Mouse (Mus musculus): ENCODE measurements around the gene Kcnq4. TPM values are rescaled to one million over a fixed set of nuclear protein-coding genes. Genes with fewer than 3 reads are reported as not detected.
A peak's percentile ranks its signal among the peaks of the same experiment; 100 is the strongest.

Gene Kcnq4
- polyA plus RNA-seq, 1 experiment from 2014 or later = 0.64 TPM

GRCm38 (mm10) chr4:120745731-120746551 lies 2.5 kb downstream of the Kcnq4 start:
- Histone ChIP-seq H3K27me3 (peaks cover 83% of the 10 kb centered on the region), H3K4me3 (peak overlapping the region; percentile 72)

GRCm38 (mm10) chr4:120743636-120744035 lies 4.8 kb downstream of the Kcnq4 start:
- no peak overlapping the region for H3K4me2 ChIP-seq
- no peaks in the 10 kb centered on the region for H3K9me3 ChIP-seq (replicated peaks)
- H3K36me3 ChIP-seq = no peaks in the 10 kb centered on the region
- WGBS = 72% methylated on average over 3 of the region's 3 CpGs
- H3K4me3 ChIP-seq = no peak overlapping the region
- H3K9ac ChIP-seq = no peak overlapping the region
- ATAC-seq (replicated peaks; ENCODE audit: insufficient number of reproducible peaks, insufficient read depth, low FRiP score, low read depth) = no peak
- H3K27me3 ChIP-seq = peaks cover 79% of the 10 kb centered on the region
- no peak overlapping the region for H3K27ac ChIP-seq
- H3K4me1 ChIP-seq (replicated peaks) = peaks cover 25% of the 10 kb centered on the region

More at GRCm38 (mm10) chr4:120745731-120746551, 2.5 kb downstream of the Kcnq4 start:
- WGBS = 52% methylated on average over 10 of the region's 10 CpGs
- ATAC-seq (replicated peaks; ENCODE audit: insufficient number of reproducible peaks, insufficient read depth, low FRiP score, low read depth) = no peak
- Histone ChIP-seq H3K4me2 (peak overlapping the region; percentile 100), H3K27ac (no peak overlapping the region), H3K9me3 (replicated peaks) (no peaks in the 10 kb centered on the region), H3K9ac (no peak overlapping the region), H3K36me3 (no peaks in the 10 kb centered on the region), H3K4me1 (replicated peaks) (peaks cover 27% of the 10 kb centered on the region)

- no peak; the same call in 1 of the 2 replicates for ATAC-seq (replicated peaks; ENCODE audit: insufficient number of reproducible peaks, insufficient read depth, low FRiP score, low read depth)
- no peaks in the 10 kb centered on the region for H3K9me3 ChIP-seq (replicated peaks)
- H3K4me2 ChIP-seq = no peak overlapping the region
- WGBS = 65% methylated on average over 6 of the region's 6 CpGs
- peaks cover 70% of the 10 kb centered on the region for H3K27me3 ChIP-seq
- no peak overlapping the region for H3K27ac ChIP-seq
- 0 out of 2 replicates have a peak, but pooled peaks cover 2% of the 10 kb centered on the region for H3K4me1 ChIP-seq (replicated peaks)
- H3K9ac ChIP-seq = no peak overlapping the region
- no peaks in the 10 kb centered on the region for H3K36me3 ChIP-seq
- no peak overlapping the region for H3K4me3 ChIP-seq
Observed at GRCm38 (mm10) chr4:120741303-120741702, 7.1 kb downstream of the Kcnq4 start.

GRCm38 (mm10) chr4:120734012-120734622 lies 14.3 kb downstream of the Kcnq4 start:
- Histone ChIP-seq H3K9ac (no peak overlapping the region), H3K4me1 (replicated peaks) (peaks cover 25% of the 10 kb centered on the region), H3K27me3 (peaks cover 53% of the 10 kb centered on the region), H3K27ac (no peak overlapping the region), H3K4me2 (no peak overlapping the region), H3K9me3 (replicated peaks) (no peaks in the 10 kb centered on the region), H3K36me3 (no peaks in the 10 kb centered on the region), H3K4me3 (no peak overlapping the region)
- ATAC-seq (replicated peaks; ENCODE audit: insufficient number of reproducible peaks, insufficient read depth, low FRiP score, low read depth) = no peak
- 78% methylated on average over 5 of the region's 5 CpGs for WGBS

GRCm38 (mm10) chr4:120732737-120733136 lies 15.7 kb downstream of the Kcnq4 start:
- no peak overlapping the region for H3K4me3 ChIP-seq
- H3K36me3 ChIP-seq = no peaks in the 10 kb centered on the region
- H3K27me3 ChIP-seq = peaks cover 47% of the 10 kb centered on the region
- ATAC-seq (replicated peaks; ENCODE audit: insufficient number of reproducible peaks, insufficient read depth, low FRiP score, low read depth) = no peak
- peaks cover 28% of the 10 kb centered on the region for H3K4me1 ChIP-seq (replicated peaks)
- H3K4me2 ChIP-seq = no peak overlapping the region
- WGBS = 80% methylated on average over 6 of the region's 6 CpGs
- H3K9me3 ChIP-seq (replicated peaks) = no peaks in the 10 kb centered on the region
- H3K27ac ChIP-seq = no peak overlapping the region
- H3K9ac ChIP-seq = no peak overlapping the region

- Histone ChIP-seq H3K4me3 (peak overlapping the region; percentile 57), H3K36me3 (no peaks in the 10 kb centered on the region), H3K27me3 (peaks cover 39% of the 10 kb centered on the region), H3K4me2 (peak overlapping the region; percentile 89), H3K4me1 (replicated peaks) (peaks cover 29% of the 10 kb centered on the region), H3K27ac (no peak overlapping the region), H3K9ac (peak overlapping the region; percentile 59), H3K9me3 (replicated peaks) (no peaks in the 10 kb centered on the region)
- ATAC-seq (replicated peaks; ENCODE audit: insufficient number of reproducible peaks, insufficient read depth, low FRiP score, low read depth) = peak; percentile 81
- WGBS = under 1% methylated on average over 40 of the region's 40 CpGs
Observed at GRCm38 (mm10) chr4:120731030-120731644, 17.3 kb downstream of the Kcnq4 start.

GRCm38 (mm10) chr4:120730574-120730973 lies 17.8 kb downstream of the Kcnq4 start:
- peak overlapping the region; percentile 89 for H3K4me2 ChIP-seq
- no peak for ATAC-seq (replicated peaks; ENCODE audit: insufficient number of reproducible peaks, insufficient read depth, low FRiP score, low read depth)
- no peak overlapping the region for H3K27ac ChIP-seq
- H3K9me3 ChIP-seq (replicated peaks) = no peaks in the 10 kb centered on the region
- WGBS = 29% methylated on average over 6 of the region's 6 CpGs
- peak overlapping the region; percentile 59; the same call in 1 of the 2 replicates for H3K9ac ChIP-seq
- H3K4me1 ChIP-seq (replicated peaks) = peaks cover 35% of the 10 kb centered on the region
- peak overlapping the region; percentile 57 for H3K4me3 ChIP-seq
- H3K27me3 ChIP-seq = peaks cover 36% of the 10 kb centered on the region
- no peaks in the 10 kb centered on the region for H3K36me3 ChIP-seq

- peaks cover 34% of the 10 kb centered on the region for H3K27me3 ChIP-seq
Observed at GRCm38 (mm10) chr4:120730146-120730545, 18.3 kb downstream of the Kcnq4 start.

GRCm38 (mm10) chr4:120729441-120729840 lies 19.0 kb downstream of the Kcnq4 start:
- Histone ChIP-seq H3K4me2 (no peak overlapping the region), H3K9ac (no peak overlapping the region), H3K36me3 (no peaks in the 10 kb centered on the region), H3K4me3 (no peak overlapping the region), H3K27ac (no peak overlapping the region), H3K9me3 (replicated peaks) (no peaks in the 10 kb centered on the region), H3K4me1 (replicated peaks) (peaks cover 40% of the 10 kb centered on the region), H3K27me3 (peaks cover 33% of the 10 kb centered on the region)
- ATAC-seq (replicated peaks; ENCODE audit: insufficient number of reproducible peaks, insufficient read depth, low FRiP score, low read depth) = no peak
- WGBS = 48% methylated on average over 6 of the region's 6 CpGs

More at GRCm38 (mm10) chr4:120730146-120730545, 18.3 kb downstream of the Kcnq4 start:
- Histone ChIP-seq H3K27ac (no peak overlapping the region), H3K9me3 (replicated peaks) (no peaks in the 10 kb centered on the region), H3K9ac (no peak overlapping the region), H3K36me3 (no peaks in the 10 kb centered on the region), H3K4me3 (no peak overlapping the region), H3K4me1 (replicated peaks) (peaks cover 39% of the 10 kb centered on the region), H3K4me2 (no peak overlapping the region)
- ATAC-seq (replicated peaks; ENCODE audit: insufficient number of reproducible peaks, insufficient read depth, low FRiP score, low read depth) = no peak
- 49% methylated on average over 6 of the region's 6 CpGs for WGBS

GRCm38 (mm10) chr4:120727842-120728241 lies 20.6 kb downstream of the Kcnq4 start:
- H3K9ac ChIP-seq = no peak overlapping the region
- H3K9me3 ChIP-seq (replicated peaks) = no peaks in the 10 kb centered on the region
- WGBS = 53% methylated on average over 11 of the region's 11 CpGs
- H3K4me3 ChIP-seq = no peak overlapping the region
- H3K27me3 ChIP-seq = peaks cover 23% of the 10 kb centered on the region
- no peak overlapping the region for H3K4me2 ChIP-seq
- no peak overlapping the region for H3K27ac ChIP-seq
- peaks cover 40% of the 10 kb centered on the region for H3K4me1 ChIP-seq (replicated peaks)
- H3K36me3 ChIP-seq = no peaks in the 10 kb centered on the region
- no peak for ATAC-seq (replicated peaks; ENCODE audit: insufficient number of reproducible peaks, insufficient read depth, low FRiP score, low read depth)

GRCm38 (mm10) chr4:120726174-120726573 lies 22.2 kb downstream of the Kcnq4 start:
- H3K27ac ChIP-seq = peak overlapping the region; percentile 25; the same call in 1 of the 2 replicates
- WGBS = 45% methylated on average over 4 of the region's 4 CpGs
- H3K4me1 ChIP-seq (replicated peaks) = peaks cover 33% of the 10 kb centered on the region
- H3K9ac ChIP-seq = no peak overlapping the region
- H3K4me2 ChIP-seq = 0 out of 2 replicates have a peak overlapping the region, but pooled peaks have one; percentile 9
- H3K4me3 ChIP-seq = no peak overlapping the region
- H3K27me3 ChIP-seq = peaks cover 12% of the 10 kb centered on the region; the same call in 1 of the 2 replicates
- ATAC-seq (replicated peaks; ENCODE audit: insufficient number of reproducible peaks, insufficient read depth, low FRiP score, low read depth) = peak; percentile 47; the same call in 1 of the 2 replicates
- no peaks in the 10 kb centered on the region for H3K36me3 ChIP-seq
- H3K9me3 ChIP-seq (replicated peaks) = no peaks in the 10 kb centered on the region
